Mouse (Mus musculus) liver, adult 2 months (tissue): ENCODE results near the gene 4930539E08Rik.

Experiments
- CTCF ChIP-seq: fragments of 200-500 bp; IDR thresholded peaks from 2 replicates; pipeline ENCODE4 v1.5.1; 2011; ENCODE audit warnings: low read depth, low read length, control low read depth
- POLR2A ChIP-seq: fragments of 200-500 bp; IDR thresholded peaks from 2 replicates; pipeline ENCODE4 v1.6.1; 2011; ENCODE audit warnings: low read length, control low read depth; ENCODE audit not compliant: insufficient read depth; ENCODE audit errors: extremely low read depth

- TF ChIP-seq POLR2A = no peak
- TF ChIP-seq CTCF = peak; percentile 90
Measured at GRCm38 (mm10) chr17:28926866-28927635, 11.9 kb upstream of the 4930539E08Rik start.
